Mouse (Mus musculus) mature B cell (primary cell): Measurements from ENCODE around the gene B4galnt1.

Experiments used
- in situ Hi-C: fragments of 300-500 bp; cut with MboI; formaldehyde crosslinking; loops from 2 replicates; pipeline ENCODE4 v1.14.3; 2019

The B4galnt1 gene

GRCm38 (mm10) chr10:127164631-127165353 is at the start of gene B4galnt1:
Gene B4galnt1 (plus strand): TSS chr10:127165225.
- in situ Hi-C loops = no loop called here

GRCm38 (mm10) chr10:127118470-127118869 is 46.6 kb upstream of the B4galnt1 start:
- in situ Hi-C loops = no loop called here

- in situ Hi-C loops = no loop called here
Measured at GRCm38 (mm10) chr10:127119229-127119628, 45.8 kb upstream of the B4galnt1 start.

- in situ Hi-C loops = no loop called here
Measured at GRCm38 (mm10) chr10:127120301-127121065, 44.5 kb upstream of the B4galnt1 start.

- in situ Hi-C loops = no loop called here
Measured at GRCm38 (mm10) chr10:127121066-127121477, 44.0 kb upstream of the B4galnt1 start, which contains the start of gene Os9. Gene Os9 (minus strand): TSS chr10:127121131.

GRCm38 (mm10) chr10:127122018-127122417 is 43.0 kb upstream of the B4galnt1 start:
- in situ Hi-C loops = no loop called here

GRCm38 (mm10) chr10:127122784-127123435 is 42.1 kb upstream of the B4galnt1 start:
- in situ Hi-C loops = no loop called here

- in situ Hi-C loops = no loop called here
Measured at GRCm38 (mm10) chr10:127123436-127123805, 41.6 kb upstream of the B4galnt1 start.

- in situ Hi-C loops = no loop called here
Measured at GRCm38 (mm10) chr10:127125210-127126001, 39.6 kb upstream of the B4galnt1 start.

- in situ Hi-C loops = no loop called here
Measured at GRCm38 (mm10) chr10:127126579-127126978, 38.4 kb upstream of the B4galnt1 start.

- in situ Hi-C loops = no loop called here
Measured at GRCm38 (mm10) chr10:127127711-127128279, 37.2 kb upstream of the B4galnt1 start.

GRCm38 (mm10) chr10:127129431-127129830 is 35.6 kb upstream of the B4galnt1 start:
- in situ Hi-C loops = no loop called here

- in situ Hi-C loops = loop anchor here (5.0 kb wide), 1 partner anchor 40 kb away; no protein-coding TSS in a partner anchor
Measured at GRCm38 (mm10) chr10:127132469-127132868, 32.6 kb upstream of the B4galnt1 start.

- in situ Hi-C loops = loop anchor here (5.0 kb wide), 1 partner anchor 38 kb away; no protein-coding TSS in a partner anchor
Measured at GRCm38 (mm10) chr10:127134394-127135035, 30.5 kb upstream of the B4galnt1 start.

- in situ Hi-C loops = no loop called here
Measured at GRCm38 (mm10) chr10:127135118-127135836, 29.7 kb upstream of the B4galnt1 start.

GRCm38 (mm10) chr10:127136510-127136909 is 28.5 kb upstream of the B4galnt1 start:
- in situ Hi-C loops = no loop called here

GRCm38 (mm10) chr10:127137896-127138295 is 27.1 kb upstream of the B4galnt1 start:
- in situ Hi-C loops = no loop called here

- in situ Hi-C loops = no loop called here
Measured at GRCm38 (mm10) chr10:127138328-127139141, 26.5 kb upstream of the B4galnt1 start.

- in situ Hi-C loops = no loop called here
Measured at GRCm38 (mm10) chr10:127140971-127141370, 24.1 kb upstream of the B4galnt1 start.
